Mouse (Mus musculus): ENCODE measurements around the gene Rab26. TPM values are rescaled to one million over a fixed set of nuclear protein-coding genes. Genes with fewer than 3 reads are reported as not detected.

Rab26 gene
- polyA plus RNA-seq, 1 experiment from 2014 or later = 1.9 TPM

DNA sequence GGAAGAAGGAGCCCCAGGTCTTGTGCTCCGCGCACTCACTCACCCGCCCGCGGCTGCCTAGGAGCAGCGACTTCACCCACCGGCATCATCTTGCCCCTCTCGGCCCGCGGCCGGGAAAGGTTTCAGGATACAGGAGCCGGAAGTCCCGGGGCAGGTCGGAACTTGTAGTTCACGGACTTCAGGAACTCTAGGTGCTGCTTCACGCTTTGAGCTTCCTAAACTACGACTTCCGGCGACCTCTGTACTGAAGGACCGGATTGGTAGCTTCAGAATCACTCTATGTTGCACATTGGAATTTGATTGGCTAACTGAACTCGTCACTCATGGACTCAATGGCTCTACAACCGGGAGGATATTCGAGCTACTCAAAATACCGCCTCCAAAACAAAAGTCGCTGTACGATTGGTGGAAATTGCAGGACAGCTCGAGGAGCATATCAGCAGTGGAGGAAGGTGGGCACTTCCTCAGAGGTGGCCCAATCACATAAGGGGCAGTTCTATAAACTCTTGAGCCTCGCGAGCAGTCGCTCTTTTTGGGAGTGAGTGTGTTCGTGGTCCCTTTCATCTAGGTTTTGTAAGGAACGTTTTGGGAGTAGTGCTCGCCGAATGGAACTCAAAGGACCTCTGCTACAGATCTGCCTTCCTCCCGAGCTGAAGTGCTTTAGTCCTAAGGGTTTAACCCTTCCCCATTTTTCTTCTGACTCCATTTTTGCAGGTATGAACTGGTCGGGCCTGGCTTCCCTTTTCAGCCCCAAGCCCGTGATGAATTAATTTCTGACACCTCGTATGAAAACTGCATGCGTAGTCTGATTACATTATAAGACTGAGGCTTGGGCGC is 6.1 kb downstream of the Rab26 start, which contains the start of gene Traf7:
Gene Traf7 (minus strand): TSS at position 216 of the 837 bp plus-strand sequence.
- ATAC-seq (ENCODE audit: low FRiP score, low read depth) = peak; percentile 98
- Histone ChIP-seq H3K27me3 (no peaks in the 10 kb centered on the region), H3K4me1 (peaks cover 56% of the 10 kb centered on the region), H3K4me3 (peak within 1 kb of the TSS; percentile 88), H3K9ac (replicated peaks) (peak within 1 kb of the TSS; percentile 88), H3K36me3 (peaks cover 11% of the 10 kb centered on the region), H3K9me3 (no peaks in the 10 kb centered on the region), H3K4me2 (replicated peaks) (peak within 1 kb of the TSS; percentile 80), H3K27ac (replicated peaks) (peak within 1 kb of the TSS; percentile 83)
- WGBS = under 1% methylated on average over 40 of the region's 40 CpGs

GRCm38 (mm10) chr17:24527315-24527714 is 6.7 kb downstream of the Rab26 start:
- peak overlapping the region; percentile 88 for H3K4me3 ChIP-seq
- H3K9ac ChIP-seq (replicated peaks) = peak overlapping the region; percentile 88
- H3K36me3 ChIP-seq = peaks cover 11% of the 10 kb centered on the region
- WGBS = under 1% methylated on average over 19 of the region's 19 CpGs
- no peak for ATAC-seq (ENCODE audit: low FRiP score, low read depth)
- H3K27me3 ChIP-seq = no peaks in the 10 kb centered on the region
- peak overlapping the region; percentile 74 for H3K27ac ChIP-seq (replicated peaks)
- H3K4me2 ChIP-seq (replicated peaks) = peak overlapping the region; percentile 72
- H3K4me1 ChIP-seq = peaks cover 51% of the 10 kb centered on the region
- no peaks in the 10 kb centered on the region for H3K9me3 ChIP-seq

DNA sequence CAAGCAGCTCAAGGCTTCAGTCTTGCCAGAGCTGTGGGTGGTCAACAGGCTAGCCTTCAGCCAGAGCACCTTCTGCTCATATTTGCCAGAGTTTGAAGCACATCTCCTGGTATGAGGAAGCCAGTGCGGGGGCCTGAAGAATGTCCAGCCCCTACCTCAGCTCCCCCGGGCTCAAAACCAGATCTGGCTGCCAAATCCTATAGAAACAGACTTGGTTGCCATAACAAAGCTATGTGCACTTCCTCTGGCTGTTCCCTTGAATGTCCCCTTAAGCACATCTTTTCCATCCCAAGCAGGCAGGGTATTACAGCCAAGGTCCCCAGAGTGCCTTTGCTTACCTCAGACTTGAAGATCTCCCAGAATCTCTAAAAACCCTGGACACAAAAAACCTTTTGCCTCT is 9.3 kb downstream of the Rab26 start:
- Histone ChIP-seq H3K4me3 (no peak overlapping the region), H3K27ac (replicated peaks) (no peak overlapping the region), H3K9me3 (no peaks in the 10 kb centered on the region), H3K9ac (replicated peaks) (no peak overlapping the region; the same call in 1 of the 2 replicates), H3K36me3 (peaks cover 14% of the 10 kb centered on the region; the same call in 1 of the 2 replicates), H3K4me1 (peaks cover 29% of the 10 kb centered on the region), H3K4me2 (replicated peaks) (no peak overlapping the region), H3K27me3 (no peaks in the 10 kb centered on the region)
- no peak for ATAC-seq (ENCODE audit: low FRiP score, low read depth)
- 92% methylated on average over 2 of the region's 2 CpGs for WGBS

DNA sequence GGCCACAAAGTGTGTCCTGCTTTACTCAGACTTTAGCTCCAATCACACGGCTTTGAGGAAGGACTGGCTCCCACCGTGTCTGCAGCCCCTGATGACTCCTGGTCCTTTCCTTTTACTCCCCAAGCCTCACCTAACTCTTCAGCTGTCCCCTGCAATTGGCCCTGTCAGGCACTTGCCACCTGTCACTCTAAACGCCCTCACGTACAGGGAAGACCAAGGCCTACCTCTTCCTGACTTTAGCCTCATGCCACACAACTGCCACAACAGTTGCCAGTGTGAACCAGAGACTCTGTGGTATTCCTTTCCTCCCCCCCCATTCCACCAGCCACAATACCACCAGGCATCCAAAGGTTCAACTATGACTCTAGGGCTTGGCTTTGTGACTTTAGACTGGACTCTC is 13.6 kb downstream of the Rab26 start:
- no peaks in the 10 kb centered on the region for H3K27me3 ChIP-seq
- H3K9ac ChIP-seq (replicated peaks) = no peak overlapping the region

GRCm38 (mm10) chr17:24514270-24515257 is 19.4 kb downstream of the Rab26 start:
- Histone ChIP-seq H3K27me3 (no peaks in the 10 kb centered on the region), H3K9ac (replicated peaks) (no peak overlapping the region), H3K9me3 (no peaks in the 10 kb centered on the region), H3K36me3 (peaks cover 90% of the 10 kb centered on the region), H3K27ac (replicated peaks) (no peak overlapping the region), H3K4me3 (no peak overlapping the region), H3K4me1 (no peaks in the 10 kb centered on the region), H3K4me2 (replicated peaks) (no peak overlapping the region)
- no peak for ATAC-seq (ENCODE audit: low FRiP score, low read depth)
- 89% methylated on average over 24 of the region's 24 CpGs for WGBS

More for the DNA sequence above, 13.6 kb downstream of the Rab26 start:
- Histone ChIP-seq H3K4me1 (0 out of 2 replicates have a peak, but pooled peaks cover 3% of the 10 kb centered on the region), H3K4me2 (replicated peaks) (no peak overlapping the region), H3K27ac (replicated peaks) (no peak overlapping the region), H3K9me3 (no peaks in the 10 kb centered on the region), H3K4me3 (no peak overlapping the region), H3K36me3 (peaks cover 47% of the 10 kb centered on the region)
- no peak for ATAC-seq (ENCODE audit: low FRiP score, low read depth)
- WGBS = 89% methylated on average over 4 of the region's 4 CpGs

GRCm38 (mm10) chr17:24513609-24514008 is 20.4 kb downstream of the Rab26 start:
- ATAC-seq (ENCODE audit: low FRiP score, low read depth) = 0 out of 2 replicates have a peak, but pooled peaks have one; percentile 47
- Histone ChIP-seq H3K9me3 (no peaks in the 10 kb centered on the region), H3K4me3 (no peak overlapping the region), H3K27ac (replicated peaks) (no peak overlapping the region), H3K9ac (replicated peaks) (no peak overlapping the region), H3K36me3 (peaks cover 95% of the 10 kb centered on the region), H3K4me2 (replicated peaks) (no peak overlapping the region), H3K4me1 (no peaks in the 10 kb centered on the region), H3K27me3 (no peaks in the 10 kb centered on the region)
- 57% methylated on average over 5 of the region's 5 CpGs for WGBS

GRCm38 (mm10) chr17:24507806-24508460 is 26.1 kb downstream of the Rab26 start:
- H3K4me1 ChIP-seq = peaks cover 8% of the 10 kb centered on the region
- ATAC-seq (ENCODE audit: low FRiP score, low read depth) = no peak
- 81% methylated on average over 12 of the region's 12 CpGs for WGBS
- 0 out of 2 replicates have a peak overlapping the region, but pooled peaks have one; percentile 15 for H3K9ac ChIP-seq (replicated peaks)
- H3K4me3 ChIP-seq = no peak overlapping the region
- H3K9me3 ChIP-seq = no peaks in the 10 kb centered on the region
- peaks cover 95% of the 10 kb centered on the region for H3K36me3 ChIP-seq
- H3K27me3 ChIP-seq = peaks cover 5% of the 10 kb centered on the region; the same call in 1 of the 2 replicates
- H3K27ac ChIP-seq (replicated peaks) = no peak overlapping the region
- H3K4me2 ChIP-seq (replicated peaks) = no peak overlapping the region

GRCm38 (mm10) chr17:24507129-24507664 is 26.8 kb downstream of the Rab26 start:
- 52% methylated on average over 19 of the region's 19 CpGs for WGBS
- Histone ChIP-seq H3K4me1 (peaks cover 8% of the 10 kb centered on the region), H3K27ac (replicated peaks) (no peak overlapping the region), H3K9me3 (no peaks in the 10 kb centered on the region), H3K36me3 (peaks cover 96% of the 10 kb centered on the region), H3K27me3 (peaks cover 5% of the 10 kb centered on the region; the same call in 1 of the 2 replicates), H3K4me3 (no peak overlapping the region), H3K4me2 (replicated peaks) (no peak overlapping the region), H3K9ac (replicated peaks) (no peak overlapping the region)
- 0 out of 2 replicates have a peak, but pooled peaks have one; percentile 61 for ATAC-seq (ENCODE audit: low FRiP score, low read depth)

DNA sequence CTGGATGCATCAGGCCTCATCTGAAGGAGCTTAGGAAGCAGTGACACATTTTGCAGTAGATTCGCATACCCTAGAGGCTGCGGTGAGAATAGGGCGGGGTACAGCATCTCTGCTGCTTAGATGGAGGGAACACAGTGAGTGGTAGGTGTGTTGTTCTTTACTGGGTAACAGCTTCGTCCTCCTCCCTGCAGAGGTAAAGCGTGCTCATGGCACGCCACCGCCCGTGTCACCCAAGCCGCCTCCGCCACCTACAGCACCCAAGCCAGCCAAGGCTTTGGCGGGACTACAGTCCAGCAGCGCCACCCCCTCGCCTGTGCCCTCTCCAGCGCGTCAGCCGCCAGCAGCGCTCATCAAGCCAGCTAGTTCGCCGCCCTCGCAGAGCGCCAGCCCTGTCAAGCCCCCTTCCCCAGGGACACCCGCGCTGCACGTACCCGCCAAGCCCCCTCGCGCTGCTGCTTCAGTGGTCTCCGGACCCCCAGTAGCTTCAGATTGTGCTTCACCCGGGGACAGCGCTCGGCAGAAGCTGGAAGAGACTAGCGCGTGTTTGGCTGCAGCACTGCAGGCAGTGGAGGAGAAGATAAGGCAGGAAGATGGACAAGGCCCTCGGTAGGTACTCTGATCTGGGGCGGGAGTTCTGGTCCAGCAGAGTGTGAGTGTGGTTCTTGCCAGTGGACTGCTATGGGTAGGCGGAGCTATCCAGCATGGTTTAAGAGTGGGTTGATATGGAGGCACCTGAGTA is 27.5 kb downstream of the Rab26 start:
- 0 out of 2 replicates have a peak overlapping the region, but pooled peaks have one; percentile 22 for H3K27ac ChIP-seq (replicated peaks)
- peaks cover 5% of the 10 kb centered on the region; the same call in 1 of the 2 replicates for H3K27me3 ChIP-seq
- ATAC-seq (ENCODE audit: low FRiP score, low read depth) = 0 out of 2 replicates have a peak, but pooled peaks have one; percentile 34
- H3K9ac ChIP-seq (replicated peaks) = no peak overlapping the region; the same call in 1 of the 2 replicates
- WGBS = 29% methylated on average over 31 of the region's 36 CpGs
- peaks cover 96% of the 10 kb centered on the region for H3K36me3 ChIP-seq
- no peaks in the 10 kb centered on the region for H3K9me3 ChIP-seq
- H3K4me1 ChIP-seq = peaks cover 8% of the 10 kb centered on the region
- H3K4me3 ChIP-seq = no peak overlapping the region
- peak overlapping the region; percentile 23; the same call in 1 of the 2 replicates for H3K4me2 ChIP-seq (replicated peaks)

DNA sequence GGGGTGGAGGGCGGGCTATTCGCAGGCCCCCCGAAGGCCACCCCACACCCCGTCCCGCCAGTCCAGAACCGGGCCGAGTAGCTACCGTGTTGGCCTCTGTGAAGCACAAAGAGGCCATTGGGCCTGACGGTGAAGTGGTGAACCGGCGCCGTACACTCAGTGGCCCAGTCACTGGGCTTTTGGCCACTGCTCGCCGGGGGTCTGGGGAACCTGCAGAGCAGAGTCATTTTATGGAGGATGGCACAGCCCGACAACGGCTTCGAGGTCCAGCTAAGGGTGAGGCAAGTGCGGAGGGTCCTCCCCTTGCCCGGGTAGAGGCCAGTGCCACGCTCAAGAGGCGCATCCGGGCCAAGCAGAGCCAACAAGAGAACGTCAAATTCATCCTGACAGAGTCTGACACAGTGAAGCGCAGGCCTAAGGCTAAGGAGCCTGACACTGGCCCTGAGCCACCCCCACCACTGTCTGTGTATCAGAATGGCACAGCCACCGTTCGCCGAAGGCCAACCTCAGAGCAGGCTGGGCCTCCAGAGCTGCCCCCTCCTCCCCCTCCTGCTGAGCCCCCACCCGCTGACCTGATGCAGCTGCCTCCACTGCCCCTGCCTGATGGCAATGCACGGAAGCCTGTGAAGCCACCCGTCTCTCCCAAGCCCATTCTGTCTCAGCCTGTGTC is 28.6 kb downstream of the Rab26 start:
- no peak overlapping the region for H3K27ac ChIP-seq (replicated peaks)
- H3K9me3 ChIP-seq = no peaks in the 10 kb centered on the region
- no peak overlapping the region for H3K9ac ChIP-seq (replicated peaks)
- H3K4me3 ChIP-seq = no peak overlapping the region
- H3K36me3 ChIP-seq = peaks cover 96% of the 10 kb centered on the region
- H3K4me1 ChIP-seq = peaks cover 8% of the 10 kb centered on the region
- H3K27me3 ChIP-seq = peaks cover 5% of the 10 kb centered on the region; the same call in 1 of the 2 replicates
- no peak overlapping the region for H3K4me2 ChIP-seq (replicated peaks)
- ATAC-seq (ENCODE audit: low FRiP score, low read depth) = no peak
- 89% methylated on average over 30 of the region's 30 CpGs for WGBS
